Mouse (Mus musculus) macrophage (primary cell): ENCODE data around the gene AC124502.3. TPM values are rescaled to one million over a fixed set of nuclear protein-coding genes. Genes with fewer than 3 reads are reported as not detected.

ENCODE experiments used
- H3K27ac ChIP-seq: fragments of 350-480 bp; formaldehyde crosslinking; 2 replicates; pipeline ENCODE4 v1.9.0; 2021
- H3K36me3 ChIP-seq: fragments of 350-480 bp; formaldehyde crosslinking; 2 replicates; pipeline ENCODE4 v1.9.0; 2021; ENCODE audit errors: inconsistent target
- H3K4me3 ChIP-seq: fragments of 350-480 bp; formaldehyde crosslinking; 2 replicates; pipeline ENCODE4 v1.9.0; 2021; ENCODE audit errors: inconsistent target
- H3K79me2 ChIP-seq: fragments of 350-480 bp; formaldehyde crosslinking; 2 replicates; pipeline ENCODE4 v1.9.0; 2021; ENCODE audit errors: inconsistent target
- WGBS: methylation state at CpG from one replicate; pipeline ENCODE4 v1.1.7; 2026; ENCODE audit warnings: inconsistent platforms; ENCODE audit not compliant: missing documents; 5-methylcytosine and 5-hydroxymethylcytosine counted together
- polyA plus RNA-seq: library from polyadenylated mRNA; stranded (reverse); fragments of 250-400 nt; gene quantifications from 3 replicates; pipeline ENCODE4 v1.2.4, GENCODE M21; 2018; ENCODE audit warnings: inconsistent platforms

The AC124502.3 gene
- polyA plus RNA-seq, 1 experiment from 2014 or later: 2.0 TPM

GRCm38 (mm10) chr19:5045531-5045930 lies 6.8 kb downstream of the AC124502.3 start:
- H3K79me2 ChIP-seq: peaks cover 44% of the 10 kb centered on the region
- no peak overlapping the region for H3K27ac ChIP-seq
- H3K4me3 ChIP-seq: no peak overlapping the region
- H3K36me3 ChIP-seq: peaks cover 46% of the 10 kb centered on the region
- 81% methylated on average over 4 of the region's 4 CpGs for WGBS

GRCm38 (mm10) chr19:5048138-5049056 lies 9.7 kb downstream of the AC124502.3 start:
- WGBS: 97% methylated on average over 12 of the region's 14 CpGs
- no peak overlapping the region for H3K4me3 ChIP-seq
- peaks cover 22% of the 10 kb centered on the region for H3K79me2 ChIP-seq
- peaks cover 46% of the 10 kb centered on the region for H3K36me3 ChIP-seq
- H3K27ac ChIP-seq: no peak overlapping the region

- 86% methylated on average over 6 of the region's 6 CpGs for WGBS
- Histone ChIP-seq H3K27ac (no peak overlapping the region), H3K36me3 (peaks cover 46% of the 10 kb centered on the region), H3K4me3 (no peak overlapping the region), H3K79me2 (peaks cover 13% of the 10 kb centered on the region)
These were observed 10.6 kb downstream of the AC124502.3 start for GRCm38 (mm10) chr19:5049325-5049724.

GRCm38 (mm10) chr19:5050047-5050905 lies 11.6 kb downstream of the AC124502.3 start, which contains the start of gene Rin1:
Gene Rin1 (plus strand): TSS chr19:5050481.
- 31% methylated on average over 12 of the region's 14 CpGs for WGBS
- Histone ChIP-seq H3K27ac (no peak within 1 kb of the TSS), H3K36me3 (peaks cover 46% of the 10 kb centered on the region), H3K4me3 (no peak within 1 kb of the TSS), H3K79me2 (peaks cover 5% of the 10 kb centered on the region; the same call in 1 of the 2 replicates)

- Histone ChIP-seq H3K27ac (no peak overlapping the region), H3K4me3 (no peak overlapping the region), H3K36me3 (peaks cover 39% of the 10 kb centered on the region), H3K79me2 (no peaks in the 10 kb centered on the region)
- WGBS: 34% methylated on average over 17 of the region's 17 CpGs
These were observed 12.3 kb downstream of the AC124502.3 start for GRCm38 (mm10) chr19:5051031-5051430.

GRCm38 (mm10) chr19:5051515-5051914 lies 12.8 kb downstream of the AC124502.3 start:
- Histone ChIP-seq H3K27ac (no peak overlapping the region), H3K4me3 (no peak overlapping the region), H3K79me2 (no peaks in the 10 kb centered on the region), H3K36me3 (peaks cover 34% of the 10 kb centered on the region)
- 86% methylated on average over 3 of the region's 3 CpGs for WGBS

GRCm38 (mm10) chr19:5052166-5052822 lies 13.6 kb downstream of the AC124502.3 start:
- Histone ChIP-seq H3K27ac (no peak overlapping the region), H3K36me3 (peaks cover 27% of the 10 kb centered on the region; the same call in 1 of the 2 replicates), H3K79me2 (no peaks in the 10 kb centered on the region), H3K4me3 (no peak overlapping the region)
- WGBS: 53% methylated on average over 22 of the region's 25 CpGs

GRCm38 (mm10) chr19:5052853-5053252 lies 14.2 kb downstream of the AC124502.3 start:
- no peaks in the 10 kb centered on the region for H3K79me2 ChIP-seq
- peaks cover 21% of the 10 kb centered on the region; the same call in 1 of the 2 replicates for H3K36me3 ChIP-seq
- H3K4me3 ChIP-seq: no peak overlapping the region
- WGBS: 86% methylated on average over 7 of the region's 17 CpGs
- H3K27ac ChIP-seq: no peak overlapping the region

- no peak overlapping the region for H3K27ac ChIP-seq
- H3K4me3 ChIP-seq: no peak overlapping the region
- peaks cover 10% of the 10 kb centered on the region; the same call in 1 of the 2 replicates for H3K36me3 ChIP-seq
- 51% methylated on average over 9 of the region's 9 CpGs for WGBS
- H3K79me2 ChIP-seq: no peaks in the 10 kb centered on the region
These were observed 15.2 kb downstream of the AC124502.3 start for GRCm38 (mm10) chr19:5053909-5054308.

GRCm38 (mm10) chr19:5056251-5056650 lies 17.6 kb downstream of the AC124502.3 start:
- Histone ChIP-seq H3K4me3 (no peak overlapping the region), H3K36me3 (no peaks in the 10 kb centered on the region), H3K79me2 (no peaks in the 10 kb centered on the region), H3K27ac (no peak overlapping the region)
- 29% methylated on average over 4 of the region's 6 CpGs for WGBS

- H3K36me3 ChIP-seq: no peaks in the 10 kb centered on the region
- H3K27ac ChIP-seq: no peak overlapping the region
- no peak overlapping the region for H3K4me3 ChIP-seq
- H3K79me2 ChIP-seq: no peaks in the 10 kb centered on the region
- 81% methylated on average over 14 of the region's 16 CpGs for WGBS
These were observed 19.4 kb downstream of the AC124502.3 start for GRCm38 (mm10) chr19:5057876-5058775.

- no peaks in the 10 kb centered on the region for H3K79me2 ChIP-seq
- H3K4me3 ChIP-seq: no peak overlapping the region
- WGBS: 54% methylated on average over 10 of the region's 10 CpGs
- H3K27ac ChIP-seq: no peak overlapping the region
- no peaks in the 10 kb centered on the region for H3K36me3 ChIP-seq
These were observed 20.4 kb downstream of the AC124502.3 start for GRCm38 (mm10) chr19:5058801-5059771.
